Comparison of ENCODE assay signal across 8 mouse cellular contexts in genomic region chr9:44325768-44326370, GRCm38 (mm10). TPM values are rescaled to one million over a fixed set of nuclear protein-coding genes. Genes with fewer than 3 reads are reported as not detected.
DNase-seq lines count a peak whose midpoint lies in the region; ATAC-seq and TF ChIP-seq lines count a peak whose summit lies in the region.

TSS of gene Dpagt1 (plus strand) at chr9:44326019.

- intact Hi-C loops in gastrocnemius, adult 2 months (cut with DNase I) = no loop called here

- H3K27ac ChIP-seq in gastrocnemius, adult 2 months = peak within 1 kb of the TSS; percentile 95
- peak within 1 kb of the TSS; percentile 73 for H3K27ac ChIP-seq in liver, embryonic 16.5 days (ENCODE audit: low read length)

- no peak for TF ChIP-seq CTCF in gastrocnemius, adult 2 months (IDR thresholded peaks at IDR 0.05)

- H3K9me3 ChIP-seq in liver, embryonic 16.5 days (replicated peaks; ENCODE audit: control insufficient read depth, low read length) = no peaks in the 10 kb centered on the region

- peak within 1 kb of the TSS; percentile 84 for H3K4me2 ChIP-seq in liver, embryonic 16.5 days (ENCODE audit: low read depth, low read length)

- peak within 1 kb of the TSS; percentile 88 for H3K4me3 ChIP-seq in gastrocnemius, adult 2 months
- H3K4me3 ChIP-seq in liver, embryonic 16.5 days (ENCODE audit: low read depth, low read length) = peak within 1 kb of the TSS; percentile 72

- peak within 1 kb of the TSS; percentile 86 for H3K9ac ChIP-seq in liver, embryonic 16.5 days (ENCODE audit: low read depth, low read length)

- no peak for DNase-seq in frontal cortex, postnatal 36 days (ENCODE audit: low spot score in 2 of 2)
- DNase-seq in gastrocnemius, adult 2 months = no peak
- DNase-seq in induced T-regulatory cell, adult 2 months (ENCODE audit: low read depth) = peak; percentile 48
- no peak for DNase-seq in retina, postnatal 1 day
- no peak for DNase-seq in frontal cortex, postnatal 10 days (ENCODE audit: low spot score in 2 of 2)

- H3K27me3 ChIP-seq in liver, embryonic 16.5 days (ENCODE audit: control insufficient read depth, insufficient read depth, low read depth, low read length) = no peaks in the 10 kb centered on the region

- H3K4me1 ChIP-seq in liver, embryonic 16.5 days (ENCODE audit: control insufficient read depth, low read depth, low read length) = peaks cover 21% of the 10 kb centered on the region

- peak; percentile 51 for ATAC-seq in frontal cortex, adult (ENCODE audit: low TSS enrichment)
- no peak for ATAC-seq in activated CD4-positive, CD25-positive, alpha-beta regulatory T cell, adult 4 months
- ATAC-seq in liver, embryonic 16.5 days (ENCODE audit: low read depth) = no peak

- 2% methylated on average over 12 of the region's 12 CpGs for WGBS in liver, embryonic 16.5 days (ENCODE audit: insufficient replicate concordance)

- peaks cover 9% of the 10 kb centered on the region; the same call in 1 of the 2 replicates for H3K36me3 ChIP-seq in liver, embryonic 16.5 days (ENCODE audit: control insufficient read depth, insufficient read depth)

RNA-seq across cellular contexts. Expression of gene Dpagt1, which starts in this region (rescaled TPM):
- polyA plus RNA-seq in activated CD4-positive, CD25-positive, alpha-beta regulatory T cell, adult 4 months (2017; shearing (Covaris generic)) = 10 to 100 TPM; 16.5 to 18.0 TPM
- total RNA-seq in gastrocnemius, adult 2 months (2021) = 10 to 100 TPM; 12.3 to 14.1 TPM
- polyA plus RNA-seq in liver, embryonic 16.5 days (2015; fragmentation: Nextera tagmentation; extraction: Ambion mirVana) = 17.5 and 20.1 TPM in 2 replicates
